Mouse (Mus musculus) T-helper 17 cell (primary cell): ENCODE measurements around the gene Ric8b.

ENCODE experiments used
- in situ Hi-C, 2 experiments: fragments of 300-600 bp; cut with MboI, MseI; formaldehyde crosslinking; loops; 1 replicate in 1 of 2; 2 replicates in 1 of 2; pipeline ENCODE4 v1.15.1; 2025; ENCODE audit warnings: high pct_unique_total_duplicates in 2 of 2

Gene Ric8b

GRCm38 (mm10) chr10:85054876-85055275 is 137.5 kb downstream of the Ric8b start:
- in situ Hi-C loops: no loop called here
